Mouse (Mus musculus): ENCODE results near the gene Dbr1. TPM values are rescaled to one million over a fixed set of nuclear protein-coding genes. Genes with fewer than 3 reads are reported as not detected.

Gene Dbr1
- 29.1 and 32.1 TPM in 2 replicates for polyA plus RNA-seq (2015; fragmentation: Nextera tagmentation; extraction: Ambion mirVana)

GRCm38 (mm10) chr9:99575677-99576480, at the start of gene Dbr1:
Gene Dbr1 (plus strand): TSS chr9:99575799.
- ATAC-seq: peak; percentile 97
- under 1% methylated on average over 57 of the region's 57 CpGs for WGBS

DNA sequence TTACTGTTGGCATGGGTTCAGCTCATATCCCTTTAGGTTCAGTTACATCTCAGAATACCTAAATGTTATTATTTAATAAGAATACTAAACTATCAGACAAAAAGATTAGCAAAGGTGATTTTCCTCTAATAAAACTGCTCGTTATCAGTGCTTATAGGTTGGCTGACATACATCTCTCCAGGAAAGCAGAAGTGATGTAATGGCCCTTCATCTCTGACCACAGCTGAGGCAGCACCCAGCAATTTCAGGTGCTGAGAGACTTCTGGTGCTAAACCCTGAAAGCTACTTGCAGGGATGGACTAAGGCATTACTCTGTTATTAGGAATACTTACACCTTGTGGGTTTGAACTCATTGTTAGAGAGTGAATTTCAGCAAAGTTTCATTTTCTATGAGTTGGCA, 43.7 kb upstream of the Dbr1 start:
- Histone ChIP-seq H3K9me3 (no peaks in the 10 kb centered on the region), H3K9ac (replicated peaks) (no peak overlapping the region), H3K4me2 (replicated peaks) (no peak overlapping the region), H3K36me3 (peaks cover 80% of the 10 kb centered on the region), H3K4me3 (replicated peaks) (no peak overlapping the region), H3K27me3 (no peaks in the 10 kb centered on the region), H3K4me1 (replicated peaks) (no peaks in the 10 kb centered on the region), H3K27ac (no peak overlapping the region)
- 98% methylated on average over 1 of the region's 1 CpGs for WGBS
- no peak for ATAC-seq

More at GRCm38 (mm10) chr9:99575677-99576480, at the start of gene Dbr1:
- Histone ChIP-seq H3K27me3 (peaks cover 6% of the 10 kb centered on the region), H3K4me3 (replicated peaks) (peak within 1 kb of the TSS; percentile 81), H3K9me3 (no peaks in the 10 kb centered on the region), H3K27ac (peak within 1 kb of the TSS; percentile 81), H3K4me2 (replicated peaks) (peak within 1 kb of the TSS; percentile 86), H3K36me3 (peaks cover 13% of the 10 kb centered on the region), H3K4me1 (replicated peaks) (peaks cover 17% of the 10 kb centered on the region), H3K9ac (replicated peaks) (peak within 1 kb of the TSS; percentile 91)

DNA sequence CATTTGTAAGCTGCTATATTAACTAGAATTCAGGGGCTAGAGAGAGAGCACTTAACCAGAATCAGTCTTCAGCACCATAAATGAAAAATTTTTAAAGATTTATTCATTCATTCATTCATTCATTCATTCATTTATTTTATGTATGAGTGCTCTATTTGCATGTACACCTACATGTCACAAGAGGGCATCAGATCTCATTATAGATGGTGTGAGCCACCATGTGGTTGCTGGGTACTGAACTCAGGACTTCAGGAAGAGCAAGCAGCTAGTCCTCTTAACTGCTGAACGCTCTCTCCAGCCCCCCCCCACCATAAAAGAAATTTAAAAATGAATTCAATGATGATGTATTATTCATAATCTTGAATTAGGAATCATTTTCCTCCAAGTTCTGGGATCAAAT, 29.3 kb upstream of the Dbr1 start:
- no peak overlapping the region for H3K9ac ChIP-seq (replicated peaks)
- H3K4me3 ChIP-seq (replicated peaks): no peak overlapping the region
- no peaks in the 10 kb centered on the region for H3K4me1 ChIP-seq (replicated peaks)
- WGBS: 100% methylated on average over 1 of the region's 1 CpGs
- H3K27ac ChIP-seq: no peak overlapping the region
- H3K36me3 ChIP-seq: no peaks in the 10 kb centered on the region; the same call in 1 of the 2 replicates
- ATAC-seq: no peak
- no peaks in the 10 kb centered on the region for H3K9me3 ChIP-seq
- no peak overlapping the region for H3K4me2 ChIP-seq (replicated peaks)
- H3K27me3 ChIP-seq: no peaks in the 10 kb centered on the region

GRCm38 (mm10) chr9:99552068-99552467, 23.5 kb upstream of the Dbr1 start:
- no peaks in the 10 kb centered on the region for H3K9me3 ChIP-seq
- ATAC-seq: no peak
- no peaks in the 10 kb centered on the region for H3K4me1 ChIP-seq (replicated peaks)
- H3K27me3 ChIP-seq: no peaks in the 10 kb centered on the region
- no peak overlapping the region for H3K27ac ChIP-seq
- H3K4me2 ChIP-seq (replicated peaks): no peak overlapping the region
- no peaks in the 10 kb centered on the region; the same call in 1 of the 2 replicates for H3K36me3 ChIP-seq
- 83% methylated on average over 2 of the region's 2 CpGs for WGBS
- no peak overlapping the region for H3K9ac ChIP-seq (replicated peaks)
- no peak overlapping the region for H3K4me3 ChIP-seq (replicated peaks)

GRCm38 (mm10) chr9:99553049-99553448, 22.6 kb upstream of the Dbr1 start:
- Histone ChIP-seq H3K4me1 (replicated peaks) (no peaks in the 10 kb centered on the region), H3K27me3 (no peaks in the 10 kb centered on the region), H3K4me2 (replicated peaks) (no peak overlapping the region), H3K36me3 (no peaks in the 10 kb centered on the region; the same call in 1 of the 2 replicates), H3K27ac (no peak overlapping the region), H3K4me3 (replicated peaks) (no peak overlapping the region), H3K9me3 (no peaks in the 10 kb centered on the region), H3K9ac (replicated peaks) (no peak overlapping the region)
- 95% methylated on average over 2 of the region's 2 CpGs for WGBS
- ATAC-seq: no peak

DNA sequence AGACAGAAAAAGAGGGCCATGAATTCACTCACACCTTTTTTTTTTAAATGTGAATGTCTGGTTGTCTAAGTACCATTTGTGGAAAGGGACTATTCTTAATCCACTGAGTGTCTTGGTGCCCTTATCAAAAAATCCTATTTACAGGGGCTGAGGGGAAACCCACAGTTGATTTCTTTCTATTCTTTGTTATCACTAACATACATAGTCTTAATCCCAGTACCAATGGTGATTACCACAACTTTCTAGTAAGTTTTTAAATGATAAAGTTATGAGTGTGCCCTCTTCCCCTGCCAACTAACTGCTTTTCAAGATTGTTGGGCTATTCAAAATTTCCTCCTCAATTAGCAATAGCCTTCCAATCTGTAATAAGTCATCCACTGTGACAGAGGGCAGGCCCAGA, 21.5 kb upstream of the Dbr1 start:
- Histone ChIP-seq H3K9ac (replicated peaks) (no peak overlapping the region), H3K27me3 (no peaks in the 10 kb centered on the region), H3K4me1 (replicated peaks) (no peaks in the 10 kb centered on the region), H3K4me3 (replicated peaks) (no peak overlapping the region), H3K36me3 (no peaks in the 10 kb centered on the region; the same call in 1 of the 2 replicates), H3K9me3 (no peaks in the 10 kb centered on the region), H3K27ac (no peak overlapping the region), H3K4me2 (replicated peaks) (no peak overlapping the region)
- ATAC-seq: no peak

DNA sequence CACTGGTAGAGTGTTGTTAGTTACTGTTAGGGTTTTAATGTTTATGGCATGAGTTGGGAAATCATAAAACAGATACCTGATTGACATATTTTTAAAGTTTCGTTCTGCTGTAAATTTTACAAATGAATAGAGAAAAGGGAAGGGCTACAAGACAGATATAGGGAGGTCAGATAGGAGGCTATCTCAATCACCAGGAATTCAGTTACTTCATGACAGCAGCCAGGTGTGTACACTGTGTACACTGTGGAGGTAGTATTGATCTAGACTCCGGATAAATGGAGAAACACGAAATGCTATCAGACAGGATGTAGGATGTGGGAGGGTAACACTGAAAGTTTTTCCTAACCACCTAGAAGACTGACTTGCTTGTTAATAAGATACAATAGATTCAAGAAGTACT, 20.3 kb upstream of the Dbr1 start:
- Histone ChIP-seq H3K4me3 (replicated peaks) (no peak overlapping the region), H3K4me1 (replicated peaks) (no peaks in the 10 kb centered on the region), H3K9me3 (no peaks in the 10 kb centered on the region), H3K36me3 (no peaks in the 10 kb centered on the region; the same call in 1 of the 2 replicates), H3K4me2 (replicated peaks) (no peak overlapping the region), H3K9ac (replicated peaks) (no peak overlapping the region), H3K27ac (no peak overlapping the region), H3K27me3 (no peaks in the 10 kb centered on the region)
- ATAC-seq: no peak
- 98% methylated on average over 3 of the region's 3 CpGs for WGBS

DNA sequence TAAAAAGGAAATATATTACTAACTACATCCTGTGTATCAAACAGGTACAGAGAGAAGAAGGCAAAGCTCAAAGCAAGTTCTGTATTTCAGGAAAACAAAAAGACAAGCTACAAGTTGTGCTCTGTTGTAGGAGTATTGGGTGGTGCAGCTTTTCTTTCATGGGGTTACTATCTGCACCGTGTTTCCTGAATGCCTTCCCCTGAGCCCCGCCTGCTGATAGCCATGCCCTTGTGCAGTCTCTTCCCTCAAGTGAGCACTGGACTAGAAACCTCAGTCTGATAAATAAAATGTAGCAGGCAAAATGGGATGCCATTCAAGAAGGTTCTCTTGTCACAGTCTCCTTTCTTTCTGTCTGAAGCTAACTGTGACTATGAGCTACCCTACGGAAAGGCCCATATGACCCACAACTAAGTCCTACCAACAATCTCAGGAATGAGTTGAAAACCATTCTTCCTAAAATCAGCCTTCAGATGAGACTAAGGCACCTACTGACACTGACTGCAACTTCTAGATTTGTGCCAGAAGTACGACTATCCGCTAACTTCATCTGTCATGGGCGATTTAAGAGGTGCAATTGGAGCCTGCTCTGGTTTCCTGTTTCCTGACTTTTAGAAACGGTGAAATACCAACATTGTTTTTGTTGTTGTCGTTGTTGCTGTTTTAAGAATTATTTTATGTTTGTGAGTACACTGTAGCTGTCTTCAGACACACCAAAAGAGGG, 17.9 kb upstream of the Dbr1 start:
- 97% methylated on average over 8 of the region's 8 CpGs for WGBS
- Histone ChIP-seq H3K27ac (no peak overlapping the region), H3K9ac (replicated peaks) (no peak overlapping the region), H3K36me3 (no peaks in the 10 kb centered on the region), H3K27me3 (no peaks in the 10 kb centered on the region), H3K9me3 (no peaks in the 10 kb centered on the region), H3K4me1 (replicated peaks) (no peaks in the 10 kb centered on the region), H3K4me3 (replicated peaks) (no peak overlapping the region), H3K4me2 (replicated peaks) (no peak overlapping the region)
- ATAC-seq: no peak

DNA sequence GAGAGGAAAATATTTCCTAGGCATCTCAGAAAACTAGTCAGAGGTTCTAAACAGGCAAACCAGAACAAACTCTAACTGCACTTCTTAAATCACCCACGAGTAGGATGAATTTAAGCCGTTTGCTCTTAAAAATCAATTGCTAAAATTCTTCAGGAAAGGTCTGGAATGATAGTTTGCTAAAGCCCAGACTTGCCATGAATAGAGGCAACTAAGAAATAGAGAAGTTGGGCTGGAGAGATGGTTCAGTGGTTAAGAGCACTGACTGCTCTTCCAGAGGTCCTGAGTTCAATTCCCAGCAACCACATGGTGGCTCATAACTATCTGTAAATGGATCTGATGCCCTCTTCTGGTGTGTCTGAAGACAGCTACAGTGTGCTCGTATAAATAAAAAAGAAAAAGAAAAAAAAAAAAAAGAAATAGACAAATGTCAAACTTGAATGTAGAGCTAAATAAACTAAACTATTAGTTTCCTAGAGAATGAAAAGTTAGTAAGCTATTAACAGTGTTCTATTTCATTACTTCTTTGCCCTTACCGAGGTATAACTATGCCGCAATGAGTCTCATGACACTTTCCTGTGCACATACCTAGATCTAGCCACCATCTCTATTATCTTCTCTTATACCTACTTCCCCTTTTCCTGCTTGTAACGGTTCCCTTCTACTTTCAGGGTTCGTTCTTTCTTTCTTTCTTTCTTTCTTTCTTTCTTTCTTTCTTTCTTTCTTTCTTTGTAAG, 16.6 kb upstream of the Dbr1 start:
- H3K4me3 ChIP-seq (replicated peaks): no peak overlapping the region
- WGBS: 93% methylated on average over 7 of the region's 7 CpGs
- H3K27me3 ChIP-seq: no peaks in the 10 kb centered on the region
- no peaks in the 10 kb centered on the region for H3K36me3 ChIP-seq
- no peak overlapping the region for H3K4me2 ChIP-seq (replicated peaks)
- H3K27ac ChIP-seq: no peak overlapping the region
- ATAC-seq: no peak
- H3K9me3 ChIP-seq: no peaks in the 10 kb centered on the region
- H3K4me1 ChIP-seq (replicated peaks): peaks cover 6% of the 10 kb centered on the region
- no peak overlapping the region for H3K9ac ChIP-seq (replicated peaks)

DNA sequence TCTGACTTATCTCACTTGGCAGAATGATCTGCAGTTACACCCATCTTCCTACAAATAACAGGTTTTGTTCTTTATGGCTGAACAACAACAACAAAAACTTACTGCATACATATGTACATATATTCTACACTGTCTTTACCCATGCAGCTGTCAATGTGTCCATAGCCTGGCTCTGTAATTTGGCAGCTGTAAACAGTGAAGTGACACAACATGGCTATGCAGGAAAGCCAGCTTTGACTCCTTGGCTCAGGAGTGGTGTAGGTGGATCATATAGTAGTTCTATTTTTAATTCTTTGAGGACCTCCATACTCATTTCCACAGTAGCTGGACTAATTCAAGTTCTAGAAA, 16.1 kb upstream of the Dbr1 start:
- Histone ChIP-seq H3K9me3 (no peaks in the 10 kb centered on the region), H3K27ac (no peak overlapping the region), H3K4me1 (replicated peaks) (peaks cover 9% of the 10 kb centered on the region), H3K36me3 (no peaks in the 10 kb centered on the region), H3K4me2 (replicated peaks) (no peak overlapping the region), H3K9ac (replicated peaks) (no peak overlapping the region), H3K27me3 (no peaks in the 10 kb centered on the region), H3K4me3 (replicated peaks) (no peak overlapping the region)
- no peak for ATAC-seq

DNA sequence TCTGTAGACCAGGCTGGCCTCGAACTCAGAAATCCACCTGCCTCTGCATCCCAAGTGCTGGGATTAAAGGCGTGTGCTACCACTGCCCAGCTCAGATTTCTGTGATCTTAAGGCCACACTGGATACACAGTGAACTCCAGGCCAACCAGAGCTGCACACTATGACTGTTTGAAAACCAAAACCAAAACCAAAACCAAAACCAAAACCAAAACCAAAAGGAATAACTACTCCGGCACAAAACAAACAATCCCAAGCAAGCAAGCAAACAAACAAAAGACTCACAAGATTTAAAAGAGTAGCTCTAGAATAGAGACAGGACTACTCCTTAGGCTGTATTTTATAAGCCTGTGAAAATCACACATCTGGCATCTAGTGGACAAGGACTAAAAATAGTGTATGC, 15.2 kb upstream of the Dbr1 start:
- no peak overlapping the region for H3K9ac ChIP-seq (replicated peaks)
- H3K27ac ChIP-seq: no peak overlapping the region
- ATAC-seq: no peak
- H3K4me2 ChIP-seq (replicated peaks): no peak overlapping the region
- H3K36me3 ChIP-seq: no peaks in the 10 kb centered on the region
- no peaks in the 10 kb centered on the region for H3K27me3 ChIP-seq
- no peaks in the 10 kb centered on the region for H3K9me3 ChIP-seq
- WGBS: 91% methylated on average over 3 of the region's 3 CpGs
- no peak overlapping the region for H3K4me3 ChIP-seq (replicated peaks)
- H3K4me1 ChIP-seq (replicated peaks): peaks cover 9% of the 10 kb centered on the region

DNA sequence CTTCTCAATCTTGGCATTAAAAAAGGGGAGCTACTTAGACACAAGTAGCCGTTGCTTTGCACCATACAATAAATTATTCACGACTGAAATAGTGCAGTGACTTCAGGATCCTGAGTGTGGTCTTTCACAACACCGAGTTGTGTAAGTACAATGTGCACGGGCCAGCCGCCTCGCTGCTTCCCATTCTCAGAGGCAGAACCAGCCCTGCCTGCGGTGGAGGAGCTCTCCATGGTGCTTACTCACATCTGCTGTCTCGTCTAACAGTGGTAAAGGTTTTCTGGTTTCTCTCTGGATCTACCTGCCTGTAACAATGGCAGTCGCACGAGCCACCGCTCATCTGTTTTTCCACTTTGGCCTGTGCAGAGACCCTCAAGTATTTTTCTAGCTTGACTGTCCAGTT, 11.9 kb upstream of the Dbr1 start:
- no peaks in the 10 kb centered on the region for H3K9me3 ChIP-seq
- H3K4me3 ChIP-seq (replicated peaks): no peak overlapping the region
- H3K27me3 ChIP-seq: no peaks in the 10 kb centered on the region
- no peaks in the 10 kb centered on the region for H3K36me3 ChIP-seq
- peaks cover 29% of the 10 kb centered on the region for H3K4me1 ChIP-seq (replicated peaks)
- WGBS: 28% methylated on average over 11 of the region's 11 CpGs
- no peak overlapping the region for H3K4me2 ChIP-seq (replicated peaks)
- H3K27ac ChIP-seq: no peak overlapping the region
- H3K9ac ChIP-seq (replicated peaks): no peak overlapping the region
- ATAC-seq: no peak
